Mouse (Mus musculus) kidney, embryonic 14.5 days (tissue): ENCODE measurements around the gene Tpbpb. TPM values are rescaled to one million over a fixed set of nuclear protein-coding genes. Genes with fewer than 3 reads are reported as not detected.
"Not testable (repeated sequence)": the region's sequence is repeated elsewhere in the genome, so short reads cannot be mapped to it uniquely, and the experiment has no call there.

Experiments used
- ATAC-seq: fragments of 200-750 bp; cut with Nextera tagmentation; 2 replicates; pipeline ENCODE4 v1.8.0; 2017; ENCODE audit warnings: moderate number of reproducible peaks, mild to moderate bottlenecking, moderate TSS enrichment, moderate library complexity; ENCODE audit not compliant: low FRiP score, low TSS enrichment
- H3K27ac ChIP-seq: fragments of 300-500 bp; sonication (generic); 2 replicates; pipeline ENCODE4 v1.5.1; 2014; ENCODE audit warnings: low read depth, mild to moderate bottlenecking, low read length, moderate library complexity, mixed read lengths
- H3K27me3 ChIP-seq: fragments of 300-500 bp; sonication (generic); 2 replicates; pipeline ENCODE4 v1.6.1; 2014; ENCODE audit warnings: mild to moderate bottlenecking, low read length; ENCODE audit not compliant: control insufficient read depth, insufficient read depth
- H3K36me3 ChIP-seq: fragments of 300-500 bp; sonication (generic); 2 replicates; pipeline ENCODE4 v1.6.1; 2014; ENCODE audit warnings: low read length, mixed read lengths; ENCODE audit not compliant: control insufficient read depth, insufficient read depth
- H3K4me1 ChIP-seq: fragments of 300-500 bp; sonication (generic); 2 replicates; pipeline ENCODE4 v1.6.1; 2014; ENCODE audit warnings: low read length, mixed read lengths; ENCODE audit not compliant: control insufficient read depth, insufficient read depth
- H3K4me2 ChIP-seq: fragments of 300-500 bp; sonication (generic); replicated peaks from 2 replicates; pipeline ENCODE4 v1.6.1; 2014; ENCODE audit warnings: low read depth, mild to moderate bottlenecking, low read length
- H3K4me3 ChIP-seq: fragments of 300-500 bp; sonication (generic); 2 replicates; pipeline ENCODE4 v1.5.1; 2014; ENCODE audit warnings: mild to moderate bottlenecking, low read length
- H3K9ac ChIP-seq: fragments of 300-500 bp; sonication (generic); 2 replicates; pipeline ENCODE4 v1.6.1; 2014; ENCODE audit warnings: low read depth, mild to moderate bottlenecking, low read length, moderate library complexity
- H3K9me3 ChIP-seq: fragments of 300-500 bp; sonication (generic); 2 replicates; pipeline ENCODE4 v1.6.1; 2016; ENCODE audit warnings: low read length; ENCODE audit not compliant: control insufficient read depth
- WGBS: fragments of 180-500 bp; shearing (Covaris S2); extraction: QIAGEN DNeasy Blood & Tissue Kit; methylation state at CpG from one replicate; pipeline ENCODE4 v1.1.7; 2014; 5-methylcytosine and 5-hydroxymethylcytosine counted together
- polyA plus RNA-seq: library from polyadenylated mRNA; unstranded; fragments of >200 nt; fragmentation: Nextera tagmentation; extraction: Ambion mirVana; gene quantifications from 2 replicates; pipeline ENCODE4 v1.2.1, GENCODE M21; 2014

Gene Tpbpb
- polyA plus RNA-seq = not detected in 2 replicates

- H3K27me3 ChIP-seq, H3K9me3 ChIP-seq, H3K27ac ChIP-seq, H3K36me3 ChIP-seq, H3K4me3 ChIP-seq, ATAC-seq, H3K4me2 ChIP-seq, H3K4me1 ChIP-seq, H3K9ac ChIP-seq: not testable (repeated sequence)
- 93% methylated on average over 2 of the region's 2 CpGs for WGBS
These were observed at the start of gene Tpbpb for GRCm38 (mm10) chr13:60904780-60905179. Gene Tpbpb, minus strand, starts transcription at chr13:60904880.

DNA sequence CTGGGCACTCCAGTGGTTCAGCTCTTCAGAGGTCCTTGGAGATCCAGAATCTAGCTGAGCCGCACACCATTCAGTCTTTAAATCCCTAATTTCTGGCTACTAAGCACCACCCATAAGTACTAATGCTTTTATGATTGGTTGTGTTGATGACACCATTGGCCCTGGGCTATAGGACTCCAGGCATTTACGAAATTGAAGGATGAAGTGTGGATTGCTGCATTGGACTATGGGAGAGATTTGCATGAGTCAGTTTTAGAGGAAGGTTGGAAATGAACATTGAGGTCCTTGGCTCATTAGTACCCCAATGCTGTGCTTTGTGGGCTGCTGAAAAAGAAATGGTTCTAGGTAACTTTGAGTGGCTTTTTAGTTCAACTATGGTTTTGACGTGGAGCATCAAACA is 37.2 kb upstream of the Tpbpb start, which contains the start of gene Tpbpa:
Gene Tpbpa (minus strand): TSS at position 101 of the 400 bp plus-strand sequence.
- not testable (repeated sequence) for H3K4me3 ChIP-seq, H3K36me3 ChIP-seq, ATAC-seq, H3K4me1 ChIP-seq, H3K4me2 ChIP-seq, H3K9ac ChIP-seq, H3K27me3 ChIP-seq, H3K9me3 ChIP-seq, H3K27ac ChIP-seq
- WGBS = 83% methylated on average over 3 of the region's 3 CpGs

- no peak within 1 kb of the TSS for H3K9ac ChIP-seq
- no peaks in the 10 kb centered on the region for H3K4me1 ChIP-seq
- H3K36me3 ChIP-seq = no peaks in the 10 kb centered on the region
- H3K4me3 ChIP-seq = no peak within 1 kb of the TSS
- H3K27me3 ChIP-seq = no peaks in the 10 kb centered on the region
- WGBS = 65% methylated on average over 5 of the region's 5 CpGs
- no peak within 1 kb of the TSS for H3K27ac ChIP-seq
- H3K9me3 ChIP-seq = no peaks in the 10 kb centered on the region
- ATAC-seq = peak; percentile 28; the same call in 1 of the 2 replicates
- no peak within 1 kb of the TSS for H3K4me2 ChIP-seq
These were observed 31.8 kb upstream of the Tpbpb start, which contains the start of the genes Gm49391 and Ctla2a for GRCm38 (mm10) chr13:60936500-60936901. Gene Gm49391, minus strand, starts transcription at chr13:60936571. Gene Ctla2a, minus strand, starts transcription at chr13:60936625.

DNA sequence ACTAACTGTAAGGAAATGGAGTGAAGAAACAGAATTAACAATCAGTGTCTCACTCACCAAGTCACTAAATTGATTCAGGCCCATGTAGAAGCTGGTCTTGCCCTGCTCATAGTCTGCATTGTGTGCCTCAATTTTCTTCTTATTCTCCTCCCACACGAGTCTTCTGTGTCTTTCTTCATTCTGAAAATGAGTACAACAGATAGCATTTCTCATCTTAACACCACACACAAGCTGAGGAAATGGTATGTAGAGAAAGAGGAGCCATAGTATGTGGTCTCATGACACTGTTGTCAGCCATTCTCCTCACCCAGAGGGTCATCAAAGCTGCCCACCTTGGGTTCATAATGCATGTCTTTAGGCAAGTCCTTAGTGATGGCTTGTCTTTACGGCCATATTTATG is 30.8 kb upstream of the Tpbpb start, which contains the start of gene Gm49393:
Gene Gm49393 (minus strand): TSS at position 101 of the 400 bp plus-strand sequence.
- H3K9ac ChIP-seq, H3K4me2 ChIP-seq, H3K27ac ChIP-seq, ATAC-seq, H3K4me1 ChIP-seq, H3K9me3 ChIP-seq, H3K27me3 ChIP-seq, H3K36me3 ChIP-seq, H3K4me3 ChIP-seq: not testable (repeated sequence)
- 85% methylated on average over 2 of the region's 2 CpGs for WGBS

- WGBS = 75% methylated on average over 3 of the region's 3 CpGs
- Histone ChIP-seq H3K27me3 (no peaks in the 10 kb centered on the region), H3K27ac (no peak within 1 kb of the TSS), H3K4me2 (no peak within 1 kb of the TSS), H3K9ac (no peak within 1 kb of the TSS), H3K4me3 (no peak within 1 kb of the TSS), H3K9me3 (no peaks in the 10 kb centered on the region), H3K4me1 (no peaks in the 10 kb centered on the region), H3K36me3 (no peaks in the 10 kb centered on the region)
- 0 out of 2 replicates have a peak, but pooled peaks have one; percentile 35 for ATAC-seq
These were observed 7.4 kb downstream of the Tpbpb start, which contains the start of gene Ctla2b for GRCm38 (mm10) chr13:60897328-60897727. Gene Ctla2b, minus strand, starts transcription at chr13:60897447.

DNA sequence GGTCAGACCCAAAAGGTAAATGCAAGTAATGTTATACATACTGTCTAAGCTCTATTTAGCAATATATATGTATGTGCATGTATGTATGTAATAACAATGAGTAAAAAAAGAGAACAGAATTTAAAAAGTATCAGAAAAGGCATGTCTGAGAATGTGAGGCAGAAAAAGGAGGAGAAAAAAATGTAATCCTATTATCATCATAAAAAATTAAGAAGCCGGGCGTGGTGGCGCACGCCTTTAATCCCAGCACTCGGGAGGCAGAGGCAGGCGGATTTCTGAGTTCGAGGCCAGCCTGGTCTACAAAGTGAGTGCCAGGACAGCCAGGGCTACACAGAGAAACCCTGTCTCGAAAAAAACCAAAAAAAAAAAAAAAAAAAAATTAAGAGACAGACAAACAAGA is 7.9 kb downstream of the Tpbpb start, which contains the start of gene Gm49392:
Gene Gm49392 (minus strand): TSS at position 101 of the 400 bp plus-strand sequence.
- 84% methylated on average over 7 of the region's 8 CpGs for WGBS
- H3K4me2 ChIP-seq, H3K4me1 ChIP-seq, H3K9me3 ChIP-seq, H3K36me3 ChIP-seq, H3K9ac ChIP-seq, H3K27me3 ChIP-seq, H3K27ac ChIP-seq, ATAC-seq, H3K4me3 ChIP-seq: not testable (repeated sequence)

DNA sequence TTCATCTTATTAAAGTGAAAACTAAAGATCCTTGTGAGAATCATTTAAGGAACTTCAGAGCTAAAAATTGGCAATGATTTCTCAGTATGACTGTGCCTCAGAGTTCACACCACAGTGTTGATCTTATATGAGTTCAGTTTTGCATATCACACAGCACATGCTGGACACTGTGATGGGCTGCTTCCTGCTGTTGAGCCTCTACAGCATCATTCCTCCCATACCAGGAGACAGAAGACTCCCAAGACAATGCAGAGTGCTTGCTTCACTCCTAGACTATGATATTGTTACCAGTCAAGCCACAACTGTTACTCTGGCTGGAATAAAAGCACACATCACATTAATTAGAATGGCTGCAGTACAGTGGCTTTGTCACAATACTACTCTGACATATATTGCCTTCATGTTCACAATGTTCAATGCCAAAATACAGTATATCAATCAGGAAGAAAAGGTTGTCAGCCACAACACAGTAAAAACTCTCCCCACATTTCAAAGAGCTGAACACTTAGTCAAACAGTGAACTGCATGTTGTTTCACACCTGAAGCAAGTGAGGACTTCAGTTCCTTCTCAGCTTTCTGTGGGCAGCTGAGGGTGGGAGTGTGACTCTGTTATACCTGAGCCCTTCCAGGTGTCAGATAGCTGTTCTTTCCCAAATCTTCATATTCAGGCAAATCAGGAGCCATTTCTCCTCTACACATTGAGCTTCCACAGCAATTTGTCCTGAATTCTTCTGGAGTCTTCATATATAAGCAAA is 9.1 kb downstream of the Tpbpb start:
- ATAC-seq = no peak
- Histone ChIP-seq H3K4me2 (no peak overlapping the region), H3K36me3 (no peaks in the 10 kb centered on the region), H3K4me1 (no peaks in the 10 kb centered on the region), H3K27ac (no peak overlapping the region), H3K9me3 (no peaks in the 10 kb centered on the region), H3K4me3 (no peak overlapping the region), H3K27me3 (no peaks in the 10 kb centered on the region), H3K9ac (no peak overlapping the region)

- no peak overlapping the region for H3K27ac ChIP-seq
- no peak for ATAC-seq
- 80% methylated on average over 1 of the region's 1 CpGs for WGBS
- H3K9ac ChIP-seq = no peak overlapping the region
- no peaks in the 10 kb centered on the region for H3K36me3 ChIP-seq
- no peak overlapping the region for H3K4me3 ChIP-seq
- H3K4me2 ChIP-seq = no peak overlapping the region
- no peaks in the 10 kb centered on the region for H3K9me3 ChIP-seq
- no peaks in the 10 kb centered on the region for H3K4me1 ChIP-seq
- H3K27me3 ChIP-seq = no peaks in the 10 kb centered on the region
These were observed 12.4 kb downstream of the Tpbpb start for GRCm38 (mm10) chr13:60892301-60892700.

DNA sequence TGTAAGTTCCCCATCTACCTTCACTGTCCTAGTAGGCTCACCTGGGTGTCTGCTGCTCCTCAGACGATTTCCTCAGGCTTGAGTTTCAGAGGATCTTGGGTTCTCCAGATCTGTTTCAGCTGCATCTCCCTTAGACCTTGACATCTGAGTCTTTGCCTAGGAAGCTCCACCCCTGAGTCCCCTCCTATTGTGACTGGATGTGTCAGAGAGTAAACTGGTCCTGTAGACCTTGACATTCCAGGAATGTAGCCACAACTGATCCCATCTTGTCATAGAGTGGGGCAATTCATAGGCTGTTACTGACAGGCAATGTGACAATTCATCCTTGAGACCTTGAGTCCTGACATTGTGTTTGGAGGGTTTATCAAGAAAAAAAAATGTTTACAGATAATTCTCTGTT is 40.4 kb downstream of the Tpbpb start, which contains the start of gene 4930486L24Rik:
Gene 4930486L24Rik (minus strand): TSS at position 195 of the 400 bp plus-strand sequence.
- no peaks in the 10 kb centered on the region for H3K27me3 ChIP-seq
- H3K4me2 ChIP-seq = no peak within 1 kb of the TSS
- no peak within 1 kb of the TSS for H3K4me3 ChIP-seq
- no peaks in the 10 kb centered on the region for H3K4me1 ChIP-seq
- H3K27ac ChIP-seq = no peak within 1 kb of the TSS
- ATAC-seq = no peak
- no peak within 1 kb of the TSS for H3K9ac ChIP-seq
- WGBS = 76% methylated on average over 1 of the region's 1 CpGs
- H3K9me3 ChIP-seq = no peaks in the 10 kb centered on the region
- no peaks in the 10 kb centered on the region for H3K36me3 ChIP-seq
